Mouse (Mus musculus): ENCODE results near the gene Mastl.

- no peak for TF ChIP-seq EP300 (IDR thresholded peaks at IDR 0.05)
- TF ChIP-seq CTCF (IDR thresholded peaks at IDR 0.05), result no peak
Measured at GRCm38 (mm10) chr2:23071406-23071805, 84.4 kb downstream of the Mastl start.

All from lung, postnatal 0 days (tissue).